Comparison of ENCODE assay signal across 12 mouse cellular contexts in genomic region chr9:86694644-86695043, GRCm38 (mm10). TPM values are rescaled to one million over a fixed set of nuclear protein-coding genes. Genes with fewer than 3 reads are reported as not detected.
DNase-seq lines count a peak whose midpoint lies in the region; ATAC-seq and TF ChIP-seq lines count a peak whose summit lies in the region.
"Had no signal": no experiment of that assay in that cellular context is flagged by ENCODE, and none has a peak within 500 bp of the region (broad histone marks: within the 10 kb centered on the region; RNA-seq: fewer than 3 reads in every experiment).

No protein-coding gene starts in this region.

- no peak for TF ChIP-seq POLR2A in myocyte (IDR thresholded peaks at IDR 0.05; ENCODE audit: insufficient read length, low read depth)

- no peak overlapping the region for H3K9ac ChIP-seq in lung, embryonic 14.5 days
- H3K9ac ChIP-seq in hindbrain, embryonic 14.5 days = no peak overlapping the region

- no peak for TF ChIP-seq CTCF in lung, embryonic 14.5 days (IDR thresholded peaks at IDR 0.05; ENCODE audit: low read depth)

- WGBS in lung, embryonic 14.5 days = 88% methylated on average over 7 of the region's 7 CpGs
- WGBS in hindbrain, embryonic 14.5 days = 94% methylated on average over 7 of the region's 7 CpGs

- no peaks in the 10 kb centered on the region for H3K4me1 ChIP-seq in lung, embryonic 14.5 days (ENCODE audit: insufficient read depth)
- no peaks in the 10 kb centered on the region for H3K4me1 ChIP-seq in hindbrain, embryonic 14.5 days (replicated peaks; ENCODE audit: control insufficient read depth, insufficient read depth, low read length)

- ATAC-seq in lung, embryonic 14.5 days (ENCODE audit: insufficient read depth) = no peak
- no peak for ATAC-seq in hindbrain, embryonic 14.5 days (ENCODE audit: low FRiP score)
- no peak for ATAC-seq in cerebellum, adult (ENCODE audit: insufficient number of reproducible peaks, low FRiP score, low TSS enrichment)
- ATAC-seq: activated CD4-positive, CD25-positive, alpha-beta regulatory T cell, adult 4 months; CD4-positive, CD25-positive, alpha-beta regulatory T cell, adult 4 months had no signal

- intact Hi-C loops in heart, postnatal 36 days (cut with DNase I) = no loop called here

- H3K79me2 ChIP-seq in myocyte (ENCODE audit: control insufficient read depth, insufficient read depth) = peaks cover 38% of the 10 kb centered on the region

- peak overlapping the region; percentile 53 for H3ac ChIP-seq in myocyte (ENCODE audit: control insufficient read depth, insufficient read length)

- no peaks in the 10 kb centered on the region for H3K36me3 ChIP-seq in lung, embryonic 14.5 days (ENCODE audit: insufficient read depth)
- no peaks in the 10 kb centered on the region for H3K36me3 ChIP-seq in hindbrain, embryonic 14.5 days (replicated peaks; ENCODE audit: control insufficient read depth, insufficient read depth)
- H3K36me3 ChIP-seq in myocyte (ENCODE audit: control insufficient read depth, insufficient read depth) = no peaks in the 10 kb centered on the region

- H3K4me3 ChIP-seq in lung, embryonic 14.5 days (ENCODE audit: low read depth, low read length) = peak overlapping the region; percentile 69
- H3K4me3 ChIP-seq in hindbrain, embryonic 14.5 days (replicated peaks; ENCODE audit: low read length) = peak overlapping the region; percentile 82
- H3K4me3 ChIP-seq in myocyte = peak overlapping the region; percentile 43

- no peaks in the 10 kb centered on the region for H3K27me3 ChIP-seq in lung, embryonic 14.5 days (ENCODE audit: insufficient read depth, low read length)
- no peaks in the 10 kb centered on the region for H3K27me3 ChIP-seq in hindbrain, embryonic 14.5 days (ENCODE audit: control insufficient read depth, insufficient read depth, low read length)
- no peaks in the 10 kb centered on the region for H3K27me3 ChIP-seq in myocyte (ENCODE audit: control insufficient read depth, insufficient read depth, insufficient read length)

- no peaks in the 10 kb centered on the region for H3K9me3 ChIP-seq in lung, embryonic 14.5 days (ENCODE audit: low read depth, low read length)
- H3K9me3 ChIP-seq in hindbrain, embryonic 14.5 days (ENCODE audit: control insufficient read depth, low read length) = no peaks in the 10 kb centered on the region

- peak overlapping the region; percentile 83 for H3K4me2 ChIP-seq in lung, embryonic 14.5 days
- H3K4me2 ChIP-seq in hindbrain, embryonic 14.5 days (replicated peaks) = peak overlapping the region; percentile 74
- H3K4me2 ChIP-seq in myocyte (ENCODE audit: low read depth) = peak overlapping the region; percentile 58

- peak; percentile 14 for DNase-seq in heart, adult 11 months
- DNase-seq in heart, postnatal 36 days = no peak
- no peak for DNase-seq in lung, embryonic 14.5 days
- DNase-seq in lung, postnatal 10 days = no peak
- DNase-seq in hindbrain, embryonic 14.5 days (ENCODE audit: low spot score) = no peak
- no peak for DNase-seq in cerebellum, postnatal 14 days
- DNase-seq: kidney, adult 11 months; thymus, adult 18-20 months had no signal

- H3K27ac ChIP-seq in lung, embryonic 14.5 days (ENCODE audit: low read depth) = no peak overlapping the region
- H3K27ac ChIP-seq in hindbrain, embryonic 14.5 days = no peak overlapping the region

TF ChIP-seq in myocyte, 11 proteins besides CTCF, POLR2A, EP300 and RAD21:
- TF ChIP-seq POLR2AphosphoS2 (IDR thresholded peaks at IDR 0.05; ENCODE audit: insufficient read length, low read depth) (no peak), MYOD1 (IDR thresholded peaks at IDR 0.05; ENCODE audit: control insufficient read depth in 1 of 3, insufficient read length in 2 of 3, low read depth in 2 of 3) (no peak), USF1 (IDR thresholded peaks at IDR 0.05; ENCODE audit: low read depth) (no peak), TCF3 (IDR thresholded peaks at IDR 0.05; ENCODE audit: insufficient read length, low read depth) (no peak)

RNA-seq across cellular contexts. Expression of gene Me1, which starts 1.1 kb away (rescaled TPM):
- 100 to 1,000 TPM; 112 to 114 TPM for total RNA-seq in heart, postnatal 36 days (2021)
- 27.4 and 28.8 TPM in 2 replicates for polyA plus RNA-seq in lung, embryonic 14.5 days (2014; fragmentation: Nextera tagmentation; extraction: Ambion mirVana)
- 53.5 and 61.8 TPM in 2 replicates for polyA plus RNA-seq in hindbrain, embryonic 14.5 days (2014; fragmentation: Nextera tagmentation; extraction: Ambion mirVana)
- 33.6 TPM for polyA plus RNA-seq in myocyte (2012; fragmentation: generic; extraction: Trizol)
- polyA plus RNA-seq: activated CD4-positive, CD25-positive, alpha-beta regulatory T cell, adult 4 months; CD4-positive, CD25-positive, alpha-beta regulatory T cell, adult 4 months had no signal

RNA-seq across cellular contexts. Expression of gene Prss35, which starts 48.8 kb away (rescaled TPM):
- under 1 TPM; 0.27 to 0.42 TPM for total RNA-seq in heart, postnatal 36 days (2021)
- polyA plus RNA-seq in lung, embryonic 14.5 days (2014; fragmentation: Nextera tagmentation; extraction: Ambion mirVana) = 42.5 and 46.1 TPM in 2 replicates
- polyA plus RNA-seq in hindbrain, embryonic 14.5 days (2014; fragmentation: Nextera tagmentation; extraction: Ambion mirVana) = 6.6 and 7.2 TPM in 2 replicates
- 0.05 TPM for polyA plus RNA-seq in myocyte (2012; fragmentation: generic; extraction: Trizol)
- polyA plus RNA-seq: activated CD4-positive, CD25-positive, alpha-beta regulatory T cell, adult 4 months; CD4-positive, CD25-positive, alpha-beta regulatory T cell, adult 4 months had no signal
